Mouse (Mus musculus) adrenal gland, postnatal 10 days (tissue): ENCODE measurements around the gene Pnma1. TPM values are rescaled to one million over a fixed set of nuclear protein-coding genes. Genes with fewer than 3 reads are reported as not detected.

Experiments used
- DNase-seq: peaks from one replicate; pipeline ENCODE4 v3.0.0; 2021; ENCODE audit warnings: mixed read lengths
- total RNA-seq, 2 experiments: library from RNA; stranded (reverse); gene quantifications; 2 replicates each; pipeline ENCODE4 v1.2.3; 2021

The Pnma1 gene
- total RNA-seq, 2 experiments from 2014 or later = 0.30 to 0.61 TPM

DNA sequence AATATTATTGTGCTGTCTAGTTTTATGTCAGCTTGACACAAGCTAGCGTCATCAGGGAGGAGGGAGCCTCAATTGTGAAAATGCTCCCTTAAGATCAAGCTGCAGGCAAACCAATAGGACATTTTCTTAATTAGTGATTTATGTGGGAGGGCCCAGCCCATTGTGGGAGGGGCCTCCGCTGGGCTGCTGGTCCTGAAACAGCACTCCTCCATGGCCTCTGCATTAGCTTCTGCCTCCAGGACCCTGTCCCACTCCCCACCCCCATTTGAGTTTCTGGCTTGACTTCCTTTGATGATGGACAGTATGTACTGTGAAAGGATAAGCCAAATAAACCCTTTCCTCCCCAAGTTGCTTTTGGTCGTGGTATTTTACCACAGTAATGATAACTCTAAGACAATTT is 41.3 kb downstream of the Pnma1 start:
- DNase-seq = no peak

DNA sequence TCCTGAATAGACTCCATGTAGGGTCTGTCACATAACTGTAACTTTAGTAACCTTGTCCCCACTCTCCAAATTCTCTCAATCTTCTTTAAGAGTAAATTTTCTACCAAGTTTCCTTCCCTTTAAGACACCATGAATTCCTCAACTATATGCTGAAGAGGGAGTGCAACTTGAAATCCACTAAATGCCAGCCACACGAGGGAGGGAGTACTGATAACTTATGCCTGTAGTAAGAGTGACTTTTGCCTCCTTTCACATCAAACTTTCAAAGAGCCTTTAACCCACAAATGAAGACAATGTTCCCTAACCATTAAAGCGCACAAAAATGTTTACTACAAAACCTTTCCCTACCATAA is 46.8 kb downstream of the Pnma1 start:
- DNase-seq = no peak

- DNase-seq = peak; percentile 57
Observed at GRCm38 (mm10) chr12:84100604-84101492, 47.4 kb downstream of the Pnma1 start, which contains the start of gene Acot6. TSS of gene Acot6 (plus strand) at chr12:84100654.

GRCm38 (mm10) chr12:84100071-84100470 is 48.2 kb downstream of the Pnma1 start:
- peak; percentile 20 for DNase-seq

DNA sequence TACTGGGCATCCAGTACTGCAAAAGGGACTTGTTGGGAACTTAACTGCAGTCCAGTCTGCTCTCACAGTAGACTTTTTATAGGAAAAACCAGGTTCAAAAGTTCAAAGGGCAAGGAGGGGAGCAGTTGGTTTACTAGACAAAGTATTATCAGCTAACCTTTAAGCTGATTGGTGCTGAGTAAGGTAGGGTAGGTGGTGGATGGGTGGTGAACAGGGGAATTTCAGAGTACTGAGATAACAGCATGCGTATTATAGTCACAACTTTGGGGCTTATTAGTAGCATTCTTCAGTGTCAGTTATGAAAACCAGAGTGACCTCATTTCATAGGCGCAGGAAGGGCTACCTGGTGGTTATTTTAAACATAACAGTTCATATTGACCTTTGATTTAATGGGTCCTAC is 48.7 kb downstream of the Pnma1 start:
- no peak for DNase-seq

Other genes starting within 250 kb of the Pnma1 start
- gene Numb, start 226.6 kb downstream of the Pnma1 start, total RNA-seq = 10 to 100 TPM; 44.4 to 51.7 TPM
- 10 to 100 TPM; 12.1 to 17.8 TPM for gene Riox1, start 197.9 kb downstream of the Pnma1 start, total RNA-seq
- not detected for gene Heatr4, start 163.6 kb downstream of the Pnma1 start, total RNA-seq
- gene Acot2, start 160.6 kb downstream of the Pnma1 start, total RNA-seq = 10 to 100 TPM; 52.7 to 57.5 TPM
- gene Acot1, start 139.0 kb downstream of the Pnma1 start, total RNA-seq = 10 to 100 TPM; 19.9 to 20.0 TPM
- gene Acot4, start 110.1 kb downstream of the Pnma1 start, total RNA-seq = 1 to 10 TPM; 6.2 to 7.8 TPM
- gene Gm49366, start 109.6 kb downstream of the Pnma1 start, total RNA-seq = not detected
- 1 to 10 TPM; 2.5 to 3.4 TPM for gene Acot3, start 96.3 kb downstream of the Pnma1 start, total RNA-seq
- under 1 TPM; 0.27 to 0.84 TPM for gene Acot5, start 79.2 kb downstream of the Pnma1 start, total RNA-seq
- gene Acot6, start 47.8 kb downstream of the Pnma1 start, total RNA-seq = 1 to 10 TPM; 4.8 to 5.3 TPM
- gene Dnal1, start 34.1 kb downstream of the Pnma1 start, total RNA-seq = 10 to 100 TPM; 13.1 to 13.2 TPM
- 10 to 100 TPM; 19.2 to 24.9 TPM for gene Elmsan1, start 70.4 kb upstream of the Pnma1 start, total RNA-seq
- gene Ptgr2, start 136.7 kb upstream of the Pnma1 start, total RNA-seq = 100 to 1,000 TPM; 141 to 155 TPM
- gene Zfp410, start 168.4 kb upstream of the Pnma1 start, total RNA-seq = 10 to 100 TPM; 38.2 to 48.8 TPM
- 100 to 1,000 TPM; 100 to 114 TPM for gene Coq6, start 213.2 kb upstream of the Pnma1 start, total RNA-seq
- 1 to 10 TPM; 1.7 to 4.3 TPM for gene Fam161b, start 213.3 kb upstream of the Pnma1 start, total RNA-seq